Mouse (Mus musculus) E14TG2a.4 (cell line): ENCODE measurements around the gene Sco1.

Experiments
- CTCF ChIP-seq: conservative IDR thresholded peaks from 2 replicates; pipeline ENCODE4 v1.5.1; 2014; ENCODE audit warnings: low read length
- NANOG ChIP-seq: IDR thresholded peaks from 2 replicates; pipeline ENCODE4 v1.6.1; 2014; ENCODE audit warnings: borderline replicate concordance, low read length, mixed read lengths

- TF ChIP-seq CTCF: no peak
- TF ChIP-seq NANOG: no peak
These were observed 9.5 kb upstream of the Sco1 start for GRCm38 (mm10) chr11:67043007-67043406.
